Mouse (Mus musculus): ENCODE measurements at regions not wholly inside any gene's neighbourhood (a gene's known extent, or its start where the extent isn't known, plus 50 kb on each side); places are given as distances from the start of the nearest gene placed in this dataset.

DNA sequence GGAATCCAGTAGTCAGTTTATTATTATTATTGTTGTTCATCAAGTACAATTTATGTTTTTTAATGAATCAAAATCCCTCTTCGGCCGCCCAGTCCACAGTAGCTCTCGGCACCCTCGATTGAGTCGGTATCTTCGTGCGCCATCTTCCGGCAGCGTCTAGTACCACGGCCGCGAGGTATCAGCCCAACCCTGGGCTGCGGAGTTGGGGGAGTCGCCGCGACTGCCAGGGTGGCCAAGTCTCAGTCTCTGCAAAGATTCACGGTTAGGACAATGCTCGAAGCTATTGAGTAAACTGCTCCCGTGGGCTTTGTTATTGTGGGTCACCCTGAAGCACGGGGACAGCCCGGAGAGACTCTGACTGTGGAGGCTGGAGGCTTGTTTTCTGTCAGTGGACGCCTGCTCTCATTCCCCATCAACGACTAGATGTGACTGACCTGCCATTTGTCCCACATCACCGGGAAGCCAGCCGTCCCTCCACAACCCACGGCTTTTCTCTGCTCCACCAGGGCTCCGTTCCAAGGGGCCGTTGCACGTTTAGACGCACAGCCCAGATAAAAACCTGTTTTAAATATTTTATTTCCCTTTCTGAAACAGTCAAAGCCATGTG, 789.1 kb upstream of the Car8 start:
- TF ChIP-seq CTCF (IDR thresholded peaks at IDR 0.05; ENCODE audit: low read depth) = peak; percentile 87
- no peak for TF ChIP-seq EP300 (IDR thresholded peaks at IDR 0.05; ENCODE audit: low read depth)
